Mouse (Mus musculus) hematopoietic stem cell, adult 5-6 weeks (primary cell): Measurements from ENCODE around the gene Olfm2. TPM values are rescaled to one million over a fixed set of nuclear protein-coding genes. Genes with fewer than 3 reads are reported as not detected.
A peak's percentile ranks its signal among the peaks of the same experiment; 100 is the strongest.

ENCODE experiments used
- ATAC-seq, 2 experiments: fragments of 125-278 bp in 1 of 2; replicated peaks in 1 of 2; 2 replicates each; pipeline ENCODE4 v1.8.0; 2016 to 2017; ENCODE audit warnings: inconsistent platforms in 2 of 2, mild to moderate bottlenecking in 2 of 2, moderate number of reproducible peaks in 2 of 2, low read depth in 1 of 2, moderate TSS enrichment in 1 of 2; ENCODE audit not compliant: low FRiP score in 2 of 2, poor library complexity in 2 of 2, severe bottlenecking in 2 of 2, insufficient read depth in 1 of 2, low TSS enrichment in 1 of 2
- total RNA-seq: library from RNA; stranded (forward); fragments of 172-1452, 232-1000 nt; gene quantifications from 2 replicates; pipeline ENCODE4 v1.2.3, GENCODE M21; 2017

The Olfm2 gene
- total RNA-seq, 1 experiment from 2014 or later: not detected

DNA sequence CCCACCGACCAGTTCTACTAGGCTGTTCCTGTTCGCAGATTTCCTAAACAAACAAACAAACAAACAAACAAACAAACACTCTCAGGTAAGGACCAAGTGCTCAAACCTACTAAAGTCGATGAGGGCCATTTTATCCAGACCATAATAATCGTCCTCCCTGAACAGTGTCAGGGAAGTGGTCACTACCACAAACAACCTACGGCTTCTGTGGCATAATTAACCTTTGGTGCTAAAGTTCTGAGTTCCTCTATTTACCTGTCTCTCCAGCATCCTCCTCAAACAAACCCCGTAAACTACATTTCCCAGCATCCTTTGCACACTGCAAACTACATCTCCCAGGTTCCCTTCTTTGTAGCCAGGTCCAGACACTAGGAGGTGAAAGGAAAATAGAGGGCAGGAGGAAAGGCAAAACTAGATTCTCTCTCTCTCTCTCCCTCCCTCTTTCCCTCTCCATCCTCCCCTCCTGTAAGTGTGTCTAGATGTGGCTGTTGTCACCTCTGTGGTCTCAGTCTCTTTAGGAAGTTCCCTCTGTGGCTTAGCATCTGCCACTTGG, 5.4 kb upstream of the Olfm2 start:
- ATAC-seq: peak in 1 of 2 experiments; percentile 42; a peak in 1 of 4 replicates

GRCm38 (mm10) chr9:20749213-20749612, 3.1 kb upstream of the Olfm2 start:
- no peak for ATAC-seq

DNA sequence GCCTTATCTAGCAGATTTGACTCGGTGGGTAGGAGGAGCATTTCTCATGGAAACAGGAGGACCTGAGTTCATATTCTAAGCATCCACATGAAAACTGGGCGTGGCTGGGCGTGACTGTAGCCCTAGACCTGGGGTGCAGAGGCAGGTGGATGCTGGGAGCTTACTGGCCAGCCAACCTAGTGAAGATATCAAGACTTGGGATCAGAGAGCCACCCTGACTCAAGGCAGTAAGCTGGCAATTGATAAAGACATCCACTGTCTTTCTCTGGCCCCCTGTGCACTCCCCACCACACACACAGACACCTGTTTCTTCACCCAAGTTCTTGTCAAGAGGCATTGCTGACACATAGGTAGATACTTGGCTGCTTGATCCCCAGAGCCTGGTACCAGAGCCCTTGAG, 2.4 kb upstream of the Olfm2 start:
- no peak for ATAC-seq

GRCm38 (mm10) chr9:20747682-20748081, 1.5 kb upstream of the Olfm2 start:
- no peak for ATAC-seq

DNA sequence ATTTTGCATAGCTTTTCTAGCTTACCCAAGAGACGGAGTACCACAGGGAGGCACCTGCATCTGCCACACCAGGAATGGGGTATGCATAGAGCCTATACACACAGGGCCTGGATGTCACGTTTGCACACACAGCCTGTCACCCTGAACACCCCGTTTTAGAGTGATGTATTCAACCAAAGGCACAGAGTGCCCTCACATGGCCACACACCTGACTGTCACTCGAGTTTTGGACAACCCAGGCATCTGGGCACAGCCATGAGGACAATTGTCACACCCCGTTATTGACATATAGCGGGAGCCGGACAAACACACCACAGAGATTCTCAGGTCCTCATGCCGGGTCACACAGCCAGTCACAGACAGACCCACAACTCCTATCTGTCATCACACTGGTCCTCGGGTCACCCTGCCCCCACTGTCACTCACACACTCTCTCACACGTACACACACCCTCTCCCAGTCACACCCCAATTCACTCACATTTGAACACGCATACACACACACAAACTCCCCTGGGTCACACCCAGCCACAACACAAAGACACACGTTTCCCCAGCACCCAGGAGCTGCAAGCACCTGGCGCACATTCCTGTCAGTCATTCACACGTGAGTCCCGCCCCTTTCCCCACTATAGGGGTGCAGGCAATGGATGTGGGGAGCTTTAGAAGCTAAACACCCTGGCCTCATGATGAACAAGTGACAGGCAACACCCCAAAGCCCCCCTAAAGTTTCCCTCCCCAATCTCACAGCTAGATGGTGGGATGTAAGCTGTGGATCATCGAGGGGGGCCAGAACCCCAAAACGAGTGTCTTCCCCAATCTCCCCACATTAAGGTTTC, 801 bp downstream of the Olfm2 start:
- no peak for ATAC-seq

- ATAC-seq: no peak
Observed at GRCm38 (mm10) chr9:20743946-20744738, 2.0 kb downstream of the Olfm2 start.

DNA sequence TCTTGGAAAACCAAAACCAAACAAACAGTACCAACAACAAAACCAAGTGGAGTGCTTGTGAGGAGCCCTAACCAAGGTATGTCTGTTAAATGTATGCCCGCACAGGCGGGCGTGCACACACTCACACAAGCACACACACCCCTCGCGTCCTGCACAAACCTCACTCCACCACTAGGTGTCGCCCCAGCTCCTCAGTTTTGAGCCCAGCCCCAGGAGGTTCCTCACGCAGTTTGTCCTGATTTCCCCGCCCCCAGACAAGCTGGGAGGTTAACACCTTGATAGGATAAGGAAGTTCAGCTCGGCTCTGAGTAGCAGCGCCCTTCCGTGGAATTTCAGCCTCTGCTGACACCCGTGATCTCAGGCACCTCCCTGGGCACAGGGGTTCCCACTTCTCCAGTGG, 5.7 kb downstream of the Olfm2 start:
- peak; percentile 77 to 87 for ATAC-seq

- no peak for ATAC-seq
Observed at GRCm38 (mm10) chr9:20738251-20738999, 7.7 kb downstream of the Olfm2 start.

DNA sequence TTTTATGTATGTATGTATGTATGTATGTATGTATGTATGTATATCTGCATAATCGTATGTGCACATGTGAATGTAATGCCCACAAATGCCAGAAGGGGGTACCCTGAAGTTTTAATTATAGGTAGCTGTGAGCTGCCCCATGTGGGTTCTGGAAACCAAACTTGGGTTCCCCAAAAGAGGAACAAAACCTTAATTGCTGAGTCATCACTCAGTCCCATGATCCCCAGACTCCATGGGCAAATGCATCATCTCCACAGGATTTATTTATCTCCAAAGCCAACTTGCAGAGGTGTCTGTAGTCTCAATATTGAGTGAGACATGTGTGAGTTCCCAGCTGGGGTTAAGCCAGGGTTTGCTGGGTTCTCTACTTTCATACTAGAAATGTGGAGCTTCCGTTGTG, 8.9 kb downstream of the Olfm2 start:
- no peak for ATAC-seq

DNA sequence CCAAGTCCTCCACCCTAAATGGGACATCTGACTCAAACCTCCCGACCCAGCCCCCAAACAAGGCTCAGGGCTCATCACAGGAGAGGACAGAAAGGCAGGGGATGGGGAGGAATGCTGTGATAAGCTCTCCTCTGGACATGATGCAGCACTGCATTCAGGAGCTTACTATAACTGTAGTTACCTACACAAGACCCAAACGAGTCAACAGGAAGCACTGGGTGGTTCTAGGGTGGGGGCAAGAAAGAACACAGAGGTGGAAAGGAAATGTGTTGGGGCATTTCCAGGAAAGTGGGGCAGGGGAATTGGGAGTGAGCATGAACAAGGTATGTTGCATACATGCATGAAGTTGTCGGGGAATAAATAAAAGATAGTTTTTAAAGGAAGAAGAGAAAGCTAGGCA, 11.5 kb downstream of the Olfm2 start:
- ATAC-seq: no peak

GRCm38 (mm10) chr9:20731797-20732196, 14.4 kb downstream of the Olfm2 start:
- ATAC-seq: no peak

DNA sequence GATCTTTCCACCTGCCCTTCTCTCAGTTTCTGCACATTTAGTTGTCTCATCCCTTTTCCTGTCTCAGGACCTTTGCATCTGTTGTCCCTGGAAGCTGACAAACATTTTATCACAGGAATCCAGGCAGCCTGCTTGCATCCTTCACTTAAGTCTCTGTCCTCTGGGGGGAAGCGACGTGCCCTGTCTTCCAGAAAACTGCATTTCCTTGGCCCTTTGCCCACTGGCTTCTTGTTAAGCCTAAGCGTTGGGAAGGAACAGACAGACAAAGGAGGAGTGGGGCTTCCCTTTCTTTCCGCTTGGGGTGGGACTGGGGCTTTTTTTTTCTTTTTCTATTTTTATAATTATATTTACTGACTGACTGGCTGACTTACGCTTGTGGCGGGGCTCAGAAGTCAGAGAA, 16.7 kb downstream of the Olfm2 start:
- no peak for ATAC-seq

- peak; percentile 64 to 72 for ATAC-seq
Observed at GRCm38 (mm10) chr9:20727601-20728113, 18.5 kb downstream of the Olfm2 start.

GRCm38 (mm10) chr9:20726859-20727600, 19.1 kb downstream of the Olfm2 start:
- 0 out of 4 replicates have a peak, but pooled peaks of 1 of the 2 experiments have one; percentile 4 for ATAC-seq

DNA sequence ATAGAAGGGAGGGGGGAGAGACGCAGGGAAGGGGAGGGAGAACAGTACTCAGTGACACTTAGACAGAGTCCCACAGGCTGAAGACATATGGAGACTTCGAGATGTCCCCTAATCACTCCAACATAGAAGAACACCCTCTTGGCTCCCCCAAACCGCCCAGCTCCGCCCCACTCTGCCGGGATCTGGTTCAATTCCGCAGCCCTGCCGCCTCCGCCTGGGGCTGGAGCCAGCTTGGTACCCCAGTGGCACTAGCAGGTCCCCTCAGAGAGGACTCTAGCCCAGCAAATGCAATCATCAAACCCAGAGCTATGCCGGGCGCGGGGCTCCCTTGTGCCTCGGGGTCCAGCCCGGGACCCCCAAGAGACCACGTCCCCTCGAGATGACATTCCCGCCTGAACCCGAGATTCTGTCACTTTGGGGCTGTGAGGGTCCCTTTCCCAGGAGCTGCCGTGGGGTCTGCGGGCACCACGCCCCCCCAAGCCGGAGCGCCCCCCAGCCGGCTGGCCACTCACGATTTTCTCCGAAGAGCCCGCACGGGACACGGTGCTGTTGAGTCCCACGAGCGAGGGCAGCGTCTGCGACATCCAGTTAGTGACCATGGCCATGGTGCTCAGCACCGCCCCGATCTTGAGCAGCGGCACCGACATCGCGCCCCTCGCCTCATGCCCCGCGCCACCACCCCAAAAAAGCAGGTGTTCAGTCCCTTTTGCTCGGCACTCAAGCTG, 19.9 kb downstream of the Olfm2 start:
- ATAC-seq: 0 out of 4 replicates have a peak, but pooled peaks of 1 of the 2 experiments have one; percentile 28

GRCm38 (mm10) chr9:20721582-20721981, 24.6 kb downstream of the Olfm2 start:
- ATAC-seq: no peak
